Mouse (Mus musculus): ENCODE results near the gene Slx.
"Not testable (repeated sequence)": the region's sequence is repeated elsewhere in the genome, so short reads cannot be mapped to it uniquely, and the experiment has no call there.

Slx gene

GRCm38 (mm10) chrX:26545465-26545864 lies at the start of gene Slx:
TSS of gene Slx (minus strand) at chrX:26545565.
- not testable (repeated sequence) for DNase-seq
